Mouse (Mus musculus) bone marrow macrophage, adult 2 months (primary cell): Measurements from ENCODE around the gene Pbx2.

ENCODE experiments used
- CTCF ChIP-seq: IDR thresholded peaks from 2 replicates; pipeline ENCODE4 v1.5.1; 2012; ENCODE audit warnings: low read depth, mild to moderate bottlenecking, low read length, moderate library complexity
- POLR2A ChIP-seq: IDR thresholded peaks from 2 replicates; pipeline ENCODE4 v1.6.1; 2012; ENCODE audit warnings: mild to moderate bottlenecking, low read depth, low read length, borderline replicate concordance

GRCm38 (mm10) chr17:34596098-34596497 is 5.0 kb downstream of the Pbx2 start:
- no peak for TF ChIP-seq CTCF
- no peak for TF ChIP-seq POLR2A
